Mouse (Mus musculus): ENCODE results near the gene Grhpr. TPM values are rescaled to one million over a fixed set of nuclear protein-coding genes. Genes with fewer than 3 reads are reported as not detected.
A peak's percentile ranks its signal among the peaks of the same experiment; 100 is the strongest.
"Not testable (repeated sequence)": the region's sequence is repeated elsewhere in the genome, so short reads cannot be mapped to it uniquely, and the experiment has no call there.

Gene Grhpr
- 31.6 and 31.8 TPM in 2 replicates for polyA plus RNA-seq (2016; fragmentation: Nextera tagmentation; extraction: Ambion mirVana)

GRCm38 (mm10) chr4:44981280-44981973, at the start of gene Grhpr:
Gene Grhpr, plus strand, starts transcription at chr4:44981395.
- H3K9me3 ChIP-seq, result no peaks in the 10 kb centered on the region

GRCm38 (mm10) chr4:44931732-44932131, 49.5 kb upstream of the Grhpr start:
- Histone ChIP-seq H3K36me3 (peaks cover 45% of the 10 kb centered on the region), H3K4me2 (replicated peaks) (no peak overlapping the region), H3K4me1 (no peaks in the 10 kb centered on the region), H3K27ac (replicated peaks) (no peak overlapping the region), H3K27me3 (no peaks in the 10 kb centered on the region), H3K9me3 (no peaks in the 10 kb centered on the region), H3K4me3 (no peak overlapping the region), H3K9ac (replicated peaks) (no peak overlapping the region)
- no peak for ATAC-seq (ENCODE audit: low FRiP score, low read depth)
- WGBS, result 90% methylated on average over 6 of the region's 6 CpGs

More at GRCm38 (mm10) chr4:44981280-44981973, at the start of gene Grhpr:
- Histone ChIP-seq H3K9ac (replicated peaks) (peak within 1 kb of the TSS; percentile 59), H3K36me3 (no peaks in the 10 kb centered on the region), H3K4me3 (peak within 1 kb of the TSS; percentile 55), H3K4me1 (peaks cover 11% of the 10 kb centered on the region), H3K4me2 (replicated peaks) (peak within 1 kb of the TSS; percentile 69), H3K27ac (replicated peaks) (no peak within 1 kb of the TSS), H3K27me3 (no peaks in the 10 kb centered on the region)
- WGBS, result under 1% methylated on average over 40 of the region's 40 CpGs
- peak; percentile 87 for ATAC-seq (ENCODE audit: low FRiP score, low read depth)

- H3K9ac ChIP-seq (replicated peaks), result no peak overlapping the region
- no peaks in the 10 kb centered on the region for H3K27me3 ChIP-seq
- no peaks in the 10 kb centered on the region for H3K4me1 ChIP-seq
- H3K4me3 ChIP-seq, result no peak overlapping the region
- no peaks in the 10 kb centered on the region for H3K9me3 ChIP-seq
- ATAC-seq (ENCODE audit: low FRiP score, low read depth), result no peak
- 79% methylated on average over 8 of the region's 8 CpGs for WGBS
- peaks cover under 1% of the 10 kb centered on the region; the same call in 1 of the 2 replicates for H3K36me3 ChIP-seq
- H3K4me2 ChIP-seq (replicated peaks), result no peak overlapping the region
- H3K27ac ChIP-seq (replicated peaks), result no peak overlapping the region
Measured at GRCm38 (mm10) chr4:44938359-44939340, 42.5 kb upstream of the Grhpr start.

GRCm38 (mm10) chr4:44939576-44940249, 41.5 kb upstream of the Grhpr start:
- H3K4me1 ChIP-seq, result no peaks in the 10 kb centered on the region
- H3K9me3 ChIP-seq, result no peaks in the 10 kb centered on the region
- H3K4me2 ChIP-seq (replicated peaks), result no peak overlapping the region
- H3K36me3 ChIP-seq, result no peaks in the 10 kb centered on the region
- ATAC-seq (ENCODE audit: low FRiP score, low read depth), result no peak
- H3K9ac ChIP-seq (replicated peaks), result no peak overlapping the region
- 89% methylated on average over 14 of the region's 14 CpGs for WGBS
- no peak overlapping the region for H3K27ac ChIP-seq (replicated peaks)
- H3K27me3 ChIP-seq, result no peaks in the 10 kb centered on the region
- H3K4me3 ChIP-seq, result no peak overlapping the region

GRCm38 (mm10) chr4:44940286-44940685, 40.9 kb upstream of the Grhpr start:
- Histone ChIP-seq H3K4me2 (replicated peaks) (no peak overlapping the region), H3K36me3 (no peaks in the 10 kb centered on the region), H3K9me3 (no peaks in the 10 kb centered on the region), H3K4me3 (no peak overlapping the region), H3K4me1 (no peaks in the 10 kb centered on the region), H3K27ac (replicated peaks) (no peak overlapping the region), H3K27me3 (no peaks in the 10 kb centered on the region), H3K9ac (replicated peaks) (no peak overlapping the region)
- no peak for ATAC-seq (ENCODE audit: low FRiP score, low read depth)
- 79% methylated on average over 9 of the region's 9 CpGs for WGBS

GRCm38 (mm10) chr4:44942237-44942636, 39.0 kb upstream of the Grhpr start:
- Histone ChIP-seq H3K4me1 (no peaks in the 10 kb centered on the region), H3K9ac (replicated peaks) (no peak overlapping the region), H3K36me3 (no peaks in the 10 kb centered on the region), H3K4me2 (replicated peaks) (no peak overlapping the region), H3K27ac (replicated peaks) (no peak overlapping the region), H3K4me3 (no peak overlapping the region), H3K27me3 (no peaks in the 10 kb centered on the region), H3K9me3 (no peaks in the 10 kb centered on the region)
- 86% methylated on average over 1 of the region's 1 CpGs for WGBS
- no peak for ATAC-seq (ENCODE audit: low FRiP score, low read depth)

GRCm38 (mm10) chr4:44943480-44943879, 37.7 kb upstream of the Grhpr start:
- Histone ChIP-seq H3K9me3 (no peaks in the 10 kb centered on the region), H3K4me1 (no peaks in the 10 kb centered on the region), H3K4me3 (no peak overlapping the region), H3K27ac (replicated peaks) (no peak overlapping the region), H3K9ac (replicated peaks) (no peak overlapping the region), H3K4me2 (replicated peaks) (no peak overlapping the region), H3K27me3 (no peaks in the 10 kb centered on the region), H3K36me3 (no peaks in the 10 kb centered on the region)
- ATAC-seq (ENCODE audit: low FRiP score, low read depth), result no peak
- 84% methylated on average over 6 of the region's 6 CpGs for WGBS

- no peaks in the 10 kb centered on the region for H3K4me1 ChIP-seq
- no peaks in the 10 kb centered on the region for H3K9me3 ChIP-seq
- no peak overlapping the region for H3K27ac ChIP-seq (replicated peaks)
- no peak for ATAC-seq (ENCODE audit: low FRiP score, low read depth)
- no peak overlapping the region for H3K9ac ChIP-seq (replicated peaks)
- H3K36me3 ChIP-seq, result no peaks in the 10 kb centered on the region
- no peak overlapping the region for H3K4me2 ChIP-seq (replicated peaks)
- no peak overlapping the region for H3K4me3 ChIP-seq
- no peaks in the 10 kb centered on the region for H3K27me3 ChIP-seq
- WGBS, result 76% methylated on average over 10 of the region's 10 CpGs
Measured at GRCm38 (mm10) chr4:44944426-44945075, 36.6 kb upstream of the Grhpr start.

GRCm38 (mm10) chr4:44946126-44946525, 35.1 kb upstream of the Grhpr start:
- H3K4me3 ChIP-seq; ATAC-seq (ENCODE audit: low FRiP score, low read depth); H3K4me2 ChIP-seq (replicated peaks); H3K4me1 ChIP-seq; H3K36me3 ChIP-seq; H3K27ac ChIP-seq (replicated peaks); H3K9me3 ChIP-seq; H3K9ac ChIP-seq (replicated peaks); H3K27me3 ChIP-seq: not testable (repeated sequence)
- 94% methylated on average over 2 of the region's 2 CpGs for WGBS

- no peak for ATAC-seq (ENCODE audit: low FRiP score, low read depth)
- Histone ChIP-seq H3K9me3 (no peaks in the 10 kb centered on the region), H3K4me3 (no peak overlapping the region), H3K4me2 (replicated peaks) (no peak overlapping the region), H3K27ac (replicated peaks) (no peak overlapping the region), H3K27me3 (no peaks in the 10 kb centered on the region), H3K36me3 (no peaks in the 10 kb centered on the region), H3K9ac (replicated peaks) (no peak overlapping the region), H3K4me1 (no peaks in the 10 kb centered on the region)
- 93% methylated on average over 5 of the region's 5 CpGs for WGBS
Measured at GRCm38 (mm10) chr4:44947464-44947863, 33.7 kb upstream of the Grhpr start.

- ATAC-seq (ENCODE audit: low FRiP score, low read depth), result no peak
- Histone ChIP-seq H3K27ac (replicated peaks) (no peak overlapping the region), H3K4me1 (no peaks in the 10 kb centered on the region), H3K4me2 (replicated peaks) (no peak overlapping the region), H3K27me3 (no peaks in the 10 kb centered on the region), H3K9me3 (no peaks in the 10 kb centered on the region), H3K4me3 (no peak overlapping the region), H3K36me3 (no peaks in the 10 kb centered on the region), H3K9ac (replicated peaks) (no peak overlapping the region)
- 88% methylated on average over 1 of the region's 1 CpGs for whole genome bisulfite sequencing
Measured at GRCm38 (mm10) chr4:44948314-44948713, 32.9 kb upstream of the Grhpr start.

Data from midbrain, embryonic 12.5 days (tissue).